Mouse (Mus musculus) large intestine, adult 2 months (tissue): Measurements from ENCODE around the gene Rasgef1b. TPM values are rescaled to one million over a fixed set of nuclear protein-coding genes. Genes with fewer than 3 reads are reported as not detected.

ENCODE experiments used
- DNase-seq: peaks from one replicate; pipeline ENCODE4 v3.0.0-alpha.2; 2012; ENCODE audit warnings: low read depth, low spot score
- WGBS: fragments of 180-500 bp; shearing (Covaris S2); methylation state at CpG from one replicate; pipeline ENCODE4 v1.1.7; 2018; 5-methylcytosine and 5-hydroxymethylcytosine counted together
- polyA plus RNA-seq: library from polyadenylated mRNA; depleted of rRNA; stranded (reverse); fragments of >200 nt; gene quantifications from 2 replicates; pipeline ENCODE4 v1.2.3, GENCODE M21; 2012; rRNA removed

Rasgef1b gene
- polyA plus RNA-seq, result 5.1 and 16.7 TPM in 2 replicates

DNA sequence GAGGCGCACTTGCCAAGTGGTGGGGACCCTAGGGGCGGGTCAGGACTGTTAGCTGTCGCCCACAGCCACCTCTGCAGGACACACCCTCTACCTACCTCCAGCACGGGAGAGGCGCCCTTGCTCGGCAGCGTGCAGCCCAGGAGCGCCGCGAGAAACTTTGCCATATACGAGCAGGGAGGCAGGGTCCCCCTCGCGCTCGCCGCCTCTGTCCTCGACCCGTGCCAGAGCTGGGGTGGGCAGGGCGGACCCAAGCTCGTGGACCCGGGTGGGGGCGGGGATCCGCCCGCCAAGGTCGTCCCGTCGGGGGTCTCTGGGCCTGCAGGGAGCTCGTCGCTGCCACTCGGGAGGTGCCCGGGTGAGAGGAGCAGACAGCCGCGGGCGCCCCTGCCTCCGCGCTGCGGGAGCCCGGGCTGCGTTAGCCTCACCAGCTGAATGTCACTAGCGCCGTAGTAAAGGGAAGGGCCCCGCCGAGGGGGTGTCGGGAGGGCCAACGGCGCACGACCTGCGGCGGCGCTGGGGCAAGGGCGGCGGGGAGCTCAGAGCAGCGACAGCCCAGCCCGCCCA, at the start of gene Rasgef1b:
TSS of gene Rasgef1b (minus strand) at position 417 of the 564 bp plus-strand sequence.
- WGBS, result under 1% methylated on average over 53 of the region's 53 CpGs

DNA sequence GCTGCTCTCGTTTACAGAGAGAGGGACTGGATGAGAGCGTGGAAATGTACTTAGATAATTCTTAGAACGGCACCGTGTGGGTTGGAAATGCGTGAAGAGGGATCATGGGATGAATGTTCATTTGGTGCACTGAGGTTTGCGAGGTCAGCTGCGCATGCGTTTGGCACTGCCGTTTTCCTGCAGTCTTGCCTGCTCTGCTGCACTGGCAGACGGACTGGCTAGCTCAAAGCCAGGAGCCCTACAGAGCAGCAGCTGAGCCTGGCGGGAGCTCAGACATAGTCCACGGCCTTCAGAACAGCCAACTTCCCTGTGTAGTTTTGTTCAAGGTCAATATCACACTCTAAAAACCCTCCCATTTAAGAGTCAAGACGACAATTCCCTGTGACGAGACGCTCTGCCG, 46.5 kb upstream of the Rasgef1b start:
- 74% methylated on average over 16 of the region's 16 CpGs for WGBS
- DNase-seq, result no peak

More for the DNA sequence above, at the start of gene Rasgef1b:
- DNase-seq, result no peak

DNA sequence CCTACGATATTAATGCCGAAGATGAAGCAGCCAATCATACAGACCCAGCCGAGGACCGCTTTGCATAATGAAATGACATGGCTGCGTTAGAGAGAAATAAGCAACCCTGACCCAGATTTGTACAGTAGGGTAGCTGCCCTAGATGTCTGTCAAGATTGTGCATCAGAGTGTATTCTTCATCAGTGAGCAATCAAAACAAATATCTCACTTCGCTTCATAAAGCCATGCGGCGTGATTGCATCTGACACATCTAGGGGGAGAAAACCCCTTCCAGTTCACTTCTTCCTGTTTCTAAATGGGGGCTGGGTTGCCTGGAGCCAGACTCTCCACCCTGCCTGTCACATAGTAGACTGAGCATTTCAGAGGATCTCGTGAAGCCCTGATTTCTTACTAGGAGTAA, 44.4 kb upstream of the Rasgef1b start:
- whole genome bisulfite sequencing, result 84% methylated on average over 9 of the region's 9 CpGs

GRCm38 (mm10) chr5:99764246-99764645, 35.4 kb upstream of the Rasgef1b start:
- no peak for DNase-seq
- WGBS, result 59% methylated on average over 3 of the region's 3 CpGs

More for the DNA sequence above, 44.4 kb upstream of the Rasgef1b start:
- DNase-seq, result no peak

- WGBS, result 77% methylated on average over 5 of the region's 5 CpGs
- no peak for DNase-seq
Observed at GRCm38 (mm10) chr5:99758859-99759258, 30.0 kb upstream of the Rasgef1b start.

DNA sequence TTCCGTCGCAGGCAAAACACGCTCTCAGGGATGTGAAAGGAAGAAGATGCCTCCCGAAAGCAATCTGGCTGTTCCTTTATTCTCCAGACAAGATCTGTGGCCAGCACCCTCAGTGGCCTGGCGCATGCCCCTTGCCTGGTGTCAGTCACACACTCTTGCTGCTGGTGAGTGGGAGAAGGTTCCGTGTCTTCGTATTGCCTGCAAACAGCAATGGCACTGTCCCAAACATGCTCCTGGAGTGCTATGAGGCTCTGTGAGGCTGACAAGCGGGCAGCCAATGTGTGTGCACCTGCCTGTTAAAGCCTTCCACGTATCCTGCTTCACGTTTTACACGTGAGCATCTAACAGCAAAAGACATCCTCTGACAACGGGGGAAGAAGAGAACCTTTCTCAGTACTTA, 25.0 kb upstream of the Rasgef1b start:
- 77% methylated on average over 12 of the region's 12 CpGs for WGBS

DNA sequence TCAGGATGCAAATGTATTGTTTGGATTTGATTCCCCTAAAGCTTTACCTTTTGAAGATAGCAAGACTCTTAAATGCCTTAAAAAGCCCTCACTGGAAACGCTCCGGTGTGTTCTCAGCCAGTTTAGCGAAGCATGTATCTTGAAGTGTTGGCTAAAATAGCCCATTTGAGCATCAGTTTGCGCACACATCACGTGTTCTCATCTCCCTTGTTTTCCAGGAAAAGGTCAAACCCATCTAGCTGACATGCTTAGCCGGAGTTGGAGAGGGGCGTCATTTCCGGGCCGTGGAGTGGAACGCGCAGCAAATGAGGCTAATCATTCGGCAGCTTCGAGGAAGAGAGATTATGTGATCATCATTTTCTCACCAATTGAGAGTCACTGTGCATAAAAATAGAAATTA, 24.5 kb upstream of the Rasgef1b start:
- 71% methylated on average over 13 of the region's 13 CpGs for WGBS
- no peak for DNase-seq

More for the DNA sequence above, 25.0 kb upstream of the Rasgef1b start:
- DNase-seq, result no peak

DNA sequence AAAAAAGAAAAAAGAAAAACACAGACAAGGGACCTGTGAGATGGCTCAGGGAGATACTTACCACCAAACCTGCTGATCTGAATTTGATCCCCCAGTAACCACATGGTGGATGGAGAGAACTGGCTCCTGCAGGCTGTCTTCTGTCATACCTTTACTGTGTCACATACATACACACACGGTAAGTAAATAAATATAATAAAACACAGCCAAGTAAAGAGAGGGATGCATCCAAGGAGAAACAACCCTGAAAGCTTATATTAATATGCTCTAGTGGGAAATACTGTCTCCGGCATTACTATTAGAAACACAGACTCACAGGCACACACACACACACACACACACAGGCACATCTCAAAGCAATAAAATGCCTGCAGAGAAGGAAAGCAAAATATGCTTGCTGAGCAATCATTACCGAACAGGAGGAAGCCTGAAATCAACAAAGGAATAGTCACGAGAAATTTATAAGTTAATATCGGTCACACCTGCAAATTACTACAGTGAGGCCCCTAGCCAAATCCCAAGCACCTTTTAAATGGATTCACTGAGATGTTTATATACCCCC, 23.9 kb upstream of the Rasgef1b start:
- 49% methylated on average over 5 of the region's 5 CpGs for WGBS
- no peak for DNase-seq

DNA sequence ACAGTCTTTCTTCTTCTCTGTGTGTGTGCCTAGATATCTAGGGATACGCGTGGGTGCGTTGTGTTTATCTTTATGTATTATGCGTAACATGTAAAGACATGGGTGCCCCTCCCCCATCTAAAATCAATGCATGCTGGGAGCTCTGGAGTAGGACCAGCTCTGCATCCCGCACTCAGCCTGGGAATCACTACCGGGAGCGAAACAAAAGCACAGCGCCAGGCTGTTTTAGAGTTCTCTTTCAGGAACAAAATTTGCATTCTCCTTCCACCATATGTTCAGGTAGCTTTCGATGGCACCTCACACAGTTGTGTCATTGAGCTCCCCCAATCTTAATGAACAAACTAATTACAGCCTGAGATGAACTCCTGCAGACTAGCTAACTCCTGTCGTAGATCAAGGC, 19.6 kb upstream of the Rasgef1b start:
- no peak for DNase-seq
- WGBS, result 80% methylated on average over 10 of the region's 10 CpGs

DNA sequence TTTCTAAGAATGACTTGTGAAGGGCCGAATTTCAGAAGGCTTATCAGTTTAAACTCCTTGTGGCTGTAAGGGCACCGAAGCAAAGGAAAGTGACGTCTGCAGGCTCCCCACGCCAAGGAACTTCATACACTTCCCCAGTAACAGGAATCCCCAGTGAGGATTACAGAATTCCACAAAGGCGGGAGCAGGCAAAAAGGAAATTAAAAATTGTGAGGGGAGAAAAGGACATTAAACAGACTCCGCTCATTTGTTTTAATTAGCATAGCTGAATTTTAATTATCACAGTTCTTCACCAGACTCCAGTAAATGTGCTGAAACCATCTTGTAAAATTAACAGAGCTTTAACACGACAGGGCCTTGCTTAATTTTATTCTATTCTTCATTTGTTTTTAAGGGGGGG, 17.2 kb upstream of the Rasgef1b start:
- no peak for DNase-seq

DNA sequence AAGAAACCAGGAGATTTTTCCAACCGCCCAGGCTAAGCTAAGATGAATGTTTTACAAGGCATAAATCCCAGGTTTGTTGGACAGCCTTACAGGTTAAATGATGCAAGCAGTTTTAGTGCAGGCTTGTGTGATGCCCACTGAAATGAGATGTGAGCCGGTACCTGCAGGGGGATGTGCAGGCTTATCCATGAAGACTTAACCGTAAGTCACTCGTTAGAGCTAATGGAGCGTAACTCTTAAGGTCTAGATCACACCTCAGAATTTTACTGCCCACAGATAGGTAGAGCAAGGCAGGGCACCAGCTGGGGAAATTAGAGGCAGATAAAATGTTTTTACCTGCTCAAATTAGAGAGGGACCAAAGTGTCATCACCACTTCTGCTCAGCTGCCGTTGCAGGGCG, 14.0 kb upstream of the Rasgef1b start:
- DNase-seq, result no peak
- WGBS, result 54% methylated on average over 7 of the region's 7 CpGs

More for the DNA sequence above, 17.2 kb upstream of the Rasgef1b start:
- 76% methylated on average over 7 of the region's 7 CpGs for WGBS

DNA sequence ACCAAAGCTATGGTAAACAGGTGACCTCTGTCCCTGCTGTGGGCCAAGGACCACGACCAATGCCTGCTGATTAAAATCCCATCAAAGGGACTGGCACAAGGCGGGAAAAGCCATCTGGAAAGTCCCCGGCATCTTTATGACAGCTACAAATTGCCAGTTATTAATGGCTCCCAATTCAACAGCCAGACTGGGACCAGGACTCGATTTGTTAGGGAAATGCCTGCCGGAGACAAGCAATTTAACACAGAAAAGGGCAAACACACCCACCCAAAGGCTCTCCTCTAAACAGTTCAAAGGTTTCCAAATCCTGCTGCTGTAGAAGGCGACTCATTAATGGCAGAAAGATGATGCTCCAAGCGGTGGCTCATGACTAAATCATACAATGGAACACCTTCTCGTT, 13.2 kb upstream of the Rasgef1b start:
- 28% methylated on average over 8 of the region's 8 CpGs for WGBS
- DNase-seq, result no peak

DNA sequence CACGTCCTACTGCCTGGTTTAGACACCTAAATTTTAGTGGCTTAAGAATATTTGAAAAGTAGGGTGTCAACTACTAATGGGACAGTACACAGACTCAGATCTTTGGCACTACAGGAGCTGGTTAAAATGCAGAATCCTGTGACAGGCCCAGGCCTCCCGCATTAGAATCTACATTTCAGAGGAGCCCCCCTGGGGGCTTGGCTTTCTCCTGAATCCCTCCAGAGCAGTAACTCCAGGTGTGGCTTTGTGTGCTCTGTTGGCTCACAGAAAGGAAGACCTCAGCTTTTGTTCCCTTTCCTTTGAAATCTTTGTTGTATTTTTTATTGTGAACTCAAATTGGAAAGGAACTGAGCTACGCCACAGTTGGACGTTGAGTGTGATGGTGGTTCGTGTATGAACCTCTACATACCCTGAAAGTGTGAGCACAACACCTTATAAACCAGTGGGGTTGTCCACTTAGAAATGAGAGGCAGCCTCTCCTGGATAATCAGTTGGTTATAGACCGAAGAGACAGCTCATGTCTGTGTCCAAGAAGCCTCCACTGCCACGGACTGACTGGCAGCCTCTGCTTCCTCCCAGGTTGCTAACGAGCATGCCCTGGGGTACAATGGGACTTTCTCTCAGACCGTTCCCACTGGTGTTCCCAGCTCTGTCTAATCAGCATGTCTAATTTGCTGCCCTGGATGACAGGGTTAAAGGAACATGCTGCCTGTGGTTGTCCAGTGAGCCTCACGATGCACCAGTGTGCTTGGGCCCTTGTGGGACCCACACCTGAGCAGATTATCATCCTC, 9.3 kb upstream of the Rasgef1b start:
- DNase-seq, result no peak
- WGBS, result 53% methylated on average over 10 of the region's 10 CpGs

- 94% methylated on average over 1 of the region's 1 CpGs for WGBS
- DNase-seq, result no peak
Observed at GRCm38 (mm10) chr5:99729931-99730330, 1.1 kb upstream of the Rasgef1b start.

GRCm38 (mm10) chr5:99729361-99729882, 557 bp upstream of the Rasgef1b start:
- DNase-seq, result no peak

DNA sequence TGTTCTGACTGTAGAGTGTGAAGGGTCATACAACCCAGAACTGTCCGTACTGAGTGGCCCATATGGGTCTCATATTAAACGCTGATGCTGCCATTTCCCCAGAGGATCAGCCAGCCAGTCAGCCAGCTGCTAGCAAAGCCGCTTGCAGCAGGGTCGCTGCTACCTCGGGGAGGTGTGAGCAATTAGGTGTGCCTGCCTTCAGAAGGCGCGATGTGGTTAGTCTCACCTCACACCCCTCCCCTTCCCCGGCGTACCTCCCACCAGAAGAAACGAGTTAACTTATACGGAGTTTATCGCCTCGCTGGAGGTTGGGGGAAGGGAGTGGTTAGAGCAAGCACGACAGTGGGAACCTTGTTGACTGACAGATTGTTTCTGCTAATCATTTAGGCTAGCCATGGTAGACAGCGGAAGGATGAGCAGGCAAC, 826 bp downstream of the Rasgef1b start:
- no peak for DNase-seq
- WGBS, result 2% methylated on average over 15 of the region's 15 CpGs

More at GRCm38 (mm10) chr5:99729361-99729882, 557 bp upstream of the Rasgef1b start:
- 4% methylated on average over 18 of the region's 18 CpGs for WGBS

GRCm38 (mm10) chr5:99723941-99724340, 4.9 kb downstream of the Rasgef1b start:
- DNase-seq, result no peak
- WGBS, result 87% methylated on average over 6 of the region's 6 CpGs

DNA sequence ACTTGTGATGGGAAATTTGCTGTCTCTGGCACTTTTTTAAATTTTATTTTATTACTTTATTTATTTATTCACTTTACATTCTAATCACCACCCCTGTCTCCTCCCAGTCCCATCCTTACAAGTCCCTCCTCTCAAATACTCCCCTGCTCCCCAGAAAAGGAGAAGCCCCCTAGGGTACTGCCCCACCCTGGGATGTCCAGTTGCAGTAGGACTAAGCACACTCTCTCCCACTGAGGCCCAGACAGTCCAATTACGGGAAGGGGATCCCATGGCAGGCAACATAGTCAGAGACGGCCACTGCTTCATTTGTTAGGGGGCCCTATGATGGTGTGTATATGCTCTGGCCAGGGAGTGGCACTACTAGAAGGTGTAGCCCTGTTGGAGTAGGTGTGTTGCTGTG, 6.6 kb downstream of the Rasgef1b start:
- 82% methylated on average over 2 of the region's 2 CpGs for WGBS
- DNase-seq, result no peak

DNA sequence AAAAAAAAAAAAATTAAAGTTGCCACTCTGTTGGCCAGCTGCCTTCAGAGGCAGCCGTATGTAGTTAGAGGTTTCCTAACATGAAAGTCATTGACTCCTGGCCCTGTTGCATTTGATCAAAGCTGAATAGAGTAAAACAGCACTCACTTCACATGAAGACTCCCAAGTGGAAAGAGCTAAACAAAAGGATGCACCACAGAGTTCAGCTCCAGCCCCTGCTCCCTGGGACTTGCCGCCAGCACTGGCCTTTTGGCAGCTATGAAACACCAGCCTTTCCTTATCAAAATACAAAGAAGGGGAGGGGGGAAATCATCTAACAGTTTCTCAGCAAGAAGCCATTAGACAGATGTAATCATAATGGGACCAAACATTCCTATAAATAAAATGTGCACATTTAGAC, 8.3 kb downstream of the Rasgef1b start:
- 70% methylated on average over 2 of the region's 2 CpGs for WGBS
- no peak for DNase-seq

DNA sequence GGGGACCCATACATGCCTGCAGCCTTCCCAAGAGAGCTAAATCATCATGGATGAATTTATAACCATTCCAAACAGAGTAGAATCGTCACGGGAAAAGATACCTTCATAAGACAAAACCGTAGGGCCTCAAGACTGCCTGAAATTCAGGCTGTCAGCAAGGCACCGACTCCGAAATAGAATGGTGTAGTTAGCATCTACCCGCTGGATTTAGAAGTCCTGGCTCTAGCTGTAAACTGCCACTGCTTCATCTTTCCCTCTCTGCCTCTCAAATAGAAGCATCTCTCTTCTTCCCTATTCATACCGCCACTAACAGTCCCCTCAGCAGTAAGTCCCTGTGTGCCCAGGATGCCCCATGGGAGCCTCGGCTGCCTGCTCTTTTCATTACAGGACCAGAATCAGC, 10.9 kb downstream of the Rasgef1b start:
- WGBS, result 84% methylated on average over 8 of the region's 8 CpGs
- no peak for DNase-seq
